Mouse (Mus musculus) MN1 (cell line): ENCODE data around the gene Hist1h3b.
"Not testable (repeated sequence)": the region's sequence is repeated elsewhere in the genome, so short reads cannot be mapped to it uniquely, and the experiment has no call there.

Experiments
- DNase-seq: peaks from one replicate; pipeline ENCODE4 v3.0.0-alpha.2; 2016; ENCODE audit warnings: low spot score

The Hist1h3b gene

DNA sequence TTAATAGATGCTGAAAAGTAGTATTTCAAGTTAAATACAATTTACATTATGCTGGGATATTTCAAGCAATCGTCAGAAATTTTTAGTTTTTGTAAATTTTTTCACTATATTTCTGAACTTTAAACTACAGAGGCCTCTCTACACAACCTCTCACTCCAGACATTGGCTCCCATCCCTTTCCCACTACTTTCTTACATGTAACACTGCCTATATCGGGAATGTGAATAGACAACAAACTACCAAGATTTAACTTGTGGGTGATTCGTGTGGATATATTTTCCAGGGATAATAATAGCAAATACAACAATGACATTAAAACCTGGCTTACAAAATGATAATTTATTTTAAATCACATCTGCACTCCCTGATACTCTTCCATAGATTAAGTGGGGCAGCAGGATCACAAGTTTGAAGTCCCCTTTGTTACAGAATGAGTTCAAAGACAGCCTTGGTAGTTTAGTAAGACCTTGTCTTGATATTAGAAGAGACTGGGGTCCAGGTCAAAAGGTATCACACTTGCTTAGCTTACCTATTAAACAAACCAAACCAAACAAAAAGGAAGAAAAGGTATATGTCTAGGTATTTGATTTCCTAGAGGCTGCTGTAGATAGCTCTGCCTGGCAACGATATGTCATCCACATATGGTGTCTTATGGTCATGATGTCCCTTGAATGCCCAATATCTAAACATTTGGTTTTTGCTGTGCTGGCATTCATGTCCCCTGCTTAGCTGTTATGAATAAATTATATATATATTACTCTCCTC is 1.4 kb downstream of the Hist1h3b start:
- no peak for DNase-seq

GRCm38 (mm10) chr13:23755000-23755399 is 2.9 kb downstream of the Hist1h3b start:
- no peak for DNase-seq

DNA sequence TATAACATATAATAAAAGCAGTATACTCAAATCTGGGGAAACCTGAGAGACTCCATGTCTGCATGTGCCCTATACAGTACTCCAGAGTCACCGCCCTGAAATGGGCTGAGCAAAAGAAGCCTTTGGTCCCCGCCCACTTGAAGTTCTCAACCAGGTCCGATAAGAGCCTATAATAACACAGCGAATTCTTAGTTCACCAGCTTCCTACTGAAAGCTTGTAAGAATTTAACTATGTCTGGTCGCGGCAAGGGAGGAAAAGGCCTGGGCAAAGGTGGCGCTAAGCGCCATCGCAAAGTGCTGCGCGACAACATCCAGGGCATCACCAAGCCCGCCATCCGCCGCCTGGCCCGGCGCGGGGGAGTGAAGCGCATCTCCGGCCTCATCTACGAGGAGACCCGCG is 4.7 kb downstream of the Hist1h3b start, which contains the start of gene Hist1h4b:
Hist1h4b (plus strand) TSS at position 224 of the 400 bp plus-strand sequence.
- DNase-seq = peak; percentile 90

DNA sequence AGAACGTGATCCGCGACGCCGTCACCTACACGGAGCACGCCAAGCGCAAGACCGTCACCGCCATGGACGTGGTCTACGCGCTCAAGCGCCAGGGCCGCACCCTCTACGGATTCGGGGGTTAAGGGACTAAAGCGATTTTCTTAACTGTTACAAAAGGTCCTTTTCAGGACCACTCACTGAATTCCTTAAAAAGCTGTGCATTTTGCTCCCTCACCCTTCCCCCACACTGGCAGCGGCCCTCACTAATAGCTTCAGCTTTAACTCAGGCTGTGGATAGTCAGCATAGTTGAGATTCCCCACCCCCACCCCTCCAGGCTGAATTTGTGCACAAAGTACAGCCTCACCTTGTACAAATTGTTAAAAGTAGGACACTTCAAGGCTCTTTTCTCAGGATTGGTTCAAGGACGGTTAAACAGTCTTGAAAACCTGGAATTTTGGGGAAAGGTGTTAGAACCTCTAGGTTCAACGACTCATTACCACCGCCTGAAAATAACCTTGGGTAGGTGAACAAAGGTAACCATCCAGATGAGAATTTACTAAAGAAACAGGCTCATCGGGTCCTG is 5.2 kb downstream of the Hist1h3b start:
- no peak for DNase-seq

- no peak for DNase-seq
Measured at GRCm38 (mm10) chr13:23757921-23758320, 5.9 kb downstream of the Hist1h3b start.

DNA sequence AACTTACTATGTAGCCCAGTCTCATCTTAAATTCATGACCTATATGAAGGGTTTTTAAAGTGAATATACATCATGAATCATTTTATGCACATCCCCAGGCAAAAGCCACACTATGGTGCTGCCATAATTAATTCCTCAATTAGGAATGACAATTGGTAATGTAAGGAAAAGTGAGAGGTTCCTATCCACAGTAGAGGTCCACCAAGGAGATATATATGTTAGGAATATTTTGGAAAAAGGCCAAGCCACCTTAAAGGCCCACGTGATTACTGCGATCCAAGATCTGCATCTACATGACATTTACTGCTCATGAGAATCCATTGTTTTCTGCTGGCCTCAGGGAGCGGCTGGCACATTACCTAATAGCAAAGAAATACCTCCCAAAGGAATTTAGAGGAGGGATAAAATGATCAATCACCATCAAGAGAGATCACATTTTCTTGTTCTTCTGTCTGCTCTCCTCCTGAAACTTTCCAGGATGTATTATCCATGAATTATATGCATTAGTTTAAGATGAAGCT is 7.2 kb downstream of the Hist1h3b start:
- DNase-seq = no peak

GRCm38 (mm10) chr13:23759916-23760239 is 7.8 kb downstream of the Hist1h3b start:
- DNase-seq = no peak

DNA sequence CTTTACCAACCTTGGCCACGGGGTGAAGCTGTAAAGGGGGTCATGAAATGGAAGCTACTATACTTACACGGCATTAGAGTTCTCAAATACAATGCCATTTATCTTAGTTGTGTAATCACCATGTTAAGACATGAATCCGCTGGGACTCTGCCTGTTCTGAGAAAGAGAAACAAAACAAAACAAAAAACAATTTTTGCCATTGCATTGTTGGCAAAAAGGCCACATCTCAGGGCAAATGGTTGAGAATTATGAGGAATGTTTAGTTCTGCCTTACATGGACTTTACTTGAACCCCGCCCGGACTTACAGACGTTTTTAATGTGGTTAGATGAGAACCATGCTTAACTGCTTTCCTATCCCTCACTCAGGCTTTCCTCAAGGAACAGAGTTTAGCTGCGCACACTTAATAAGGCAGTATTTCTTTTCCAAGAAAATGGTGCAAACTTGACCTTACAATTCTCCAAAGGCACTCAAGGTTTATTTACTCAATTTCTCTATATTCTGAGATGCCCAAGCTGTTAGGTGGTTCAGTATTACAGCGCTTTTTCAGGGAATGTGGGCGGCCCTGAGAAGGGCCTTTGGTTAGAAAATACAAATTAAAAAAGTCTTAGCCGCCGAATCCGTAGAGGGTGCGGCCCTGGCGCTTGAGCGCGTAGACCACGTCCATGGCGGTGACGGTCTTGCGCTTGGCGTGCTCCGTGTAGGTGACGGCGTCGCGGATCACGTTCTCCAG is 8.3 kb downstream of the Hist1h3b start:
- peak; percentile 59 for DNase-seq

DNA sequence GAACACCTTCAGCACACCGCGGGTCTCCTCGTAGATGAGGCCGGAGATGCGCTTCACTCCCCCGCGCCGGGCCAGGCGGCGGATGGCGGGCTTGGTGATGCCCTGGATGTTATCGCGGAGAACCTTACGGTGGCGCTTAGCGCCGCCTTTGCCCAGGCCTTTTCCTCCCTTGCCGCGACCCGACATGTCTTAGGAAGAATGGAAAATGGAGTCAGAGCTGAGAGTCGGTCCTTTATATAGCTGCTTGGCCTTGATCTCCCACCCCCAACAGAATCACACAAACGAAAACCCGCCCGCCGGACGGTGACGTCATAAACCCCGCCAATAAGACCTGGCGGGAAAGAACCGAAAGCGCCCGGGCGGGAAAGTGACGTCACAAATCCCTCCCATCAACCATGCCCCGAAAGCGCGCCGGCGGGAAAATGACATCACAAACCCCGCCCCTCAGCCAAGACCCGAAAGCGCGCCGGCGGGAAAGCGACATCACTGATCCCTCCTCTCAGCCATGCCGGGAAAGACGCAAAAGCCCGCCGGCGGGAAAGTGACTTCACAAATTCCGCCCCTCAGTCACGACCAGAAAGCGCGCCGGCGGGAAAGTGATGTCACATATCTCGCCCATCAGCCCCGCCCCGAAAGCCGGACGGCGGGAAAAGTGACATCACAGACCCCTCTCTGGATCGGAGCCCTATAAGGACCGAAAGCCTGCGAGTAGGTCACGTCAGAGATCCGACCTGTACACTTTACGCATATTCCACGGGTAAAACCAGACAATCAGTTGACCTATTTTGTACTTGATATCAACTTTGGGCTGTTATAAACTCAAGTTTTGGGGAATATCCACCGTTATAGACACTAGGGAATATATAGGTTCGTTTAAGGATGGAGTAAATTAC is 9.2 kb downstream of the Hist1h3b start, which contains the start of gene Hist1h4a:
Hist1h4a (minus strand) TSS at position 259 of the 893 bp plus-strand sequence.
- DNase-seq = peak; percentile 96

- DNase-seq = peak; percentile 89
Measured at GRCm38 (mm10) chr13:23761871-23762821, 10.1 kb downstream of the Hist1h3b start, which contains the start of gene Hist1h3a. Gene Hist1h3a, minus strand, starts transcription at chr13:23762386.

- no peak for DNase-seq
Measured at GRCm38 (mm10) chr13:23763242-23763585, 11.1 kb downstream of the Hist1h3b start.

DNA sequence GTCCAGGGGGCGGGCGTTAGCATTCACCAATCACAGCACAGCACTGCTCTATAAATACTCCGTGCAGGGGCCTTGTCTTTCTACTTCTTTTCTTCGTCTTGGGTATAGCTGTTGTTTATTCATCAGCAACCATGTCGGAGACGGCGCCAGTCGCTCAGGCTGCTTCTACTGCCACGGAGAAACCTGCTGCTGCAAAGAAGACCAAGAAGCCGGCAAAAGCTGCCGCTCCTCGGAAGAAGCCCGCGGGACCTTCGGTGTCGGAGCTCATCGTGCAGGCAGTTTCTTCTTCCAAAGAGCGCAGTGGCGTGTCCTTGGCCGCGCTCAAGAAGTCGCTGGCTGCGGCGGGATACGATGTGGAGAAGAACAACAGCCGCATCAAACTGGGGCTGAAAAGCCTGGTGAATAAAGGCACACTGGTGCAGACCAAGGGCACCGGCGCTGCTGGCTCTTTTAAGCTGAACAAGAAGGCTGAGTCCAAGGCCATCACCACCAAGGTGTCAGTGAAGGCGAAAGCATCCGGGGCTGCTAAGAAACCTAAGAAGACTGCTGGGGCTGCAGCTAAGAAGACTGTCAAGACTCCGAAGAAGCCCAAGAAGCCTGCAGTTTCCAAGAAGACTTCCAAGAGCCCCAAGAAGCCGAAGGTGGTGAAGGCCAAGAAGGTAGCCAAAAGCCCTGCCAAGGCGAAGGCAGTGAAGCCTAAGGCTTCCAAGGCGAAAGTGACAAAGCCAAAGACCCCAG is 11.7 kb downstream of the Hist1h3b start, which contains the start of gene Hist1h1a:
Hist1h1a (plus strand) TSS at position 81 of the 738 bp plus-strand sequence.
- peak; percentile 85 for DNase-seq

DNA sequence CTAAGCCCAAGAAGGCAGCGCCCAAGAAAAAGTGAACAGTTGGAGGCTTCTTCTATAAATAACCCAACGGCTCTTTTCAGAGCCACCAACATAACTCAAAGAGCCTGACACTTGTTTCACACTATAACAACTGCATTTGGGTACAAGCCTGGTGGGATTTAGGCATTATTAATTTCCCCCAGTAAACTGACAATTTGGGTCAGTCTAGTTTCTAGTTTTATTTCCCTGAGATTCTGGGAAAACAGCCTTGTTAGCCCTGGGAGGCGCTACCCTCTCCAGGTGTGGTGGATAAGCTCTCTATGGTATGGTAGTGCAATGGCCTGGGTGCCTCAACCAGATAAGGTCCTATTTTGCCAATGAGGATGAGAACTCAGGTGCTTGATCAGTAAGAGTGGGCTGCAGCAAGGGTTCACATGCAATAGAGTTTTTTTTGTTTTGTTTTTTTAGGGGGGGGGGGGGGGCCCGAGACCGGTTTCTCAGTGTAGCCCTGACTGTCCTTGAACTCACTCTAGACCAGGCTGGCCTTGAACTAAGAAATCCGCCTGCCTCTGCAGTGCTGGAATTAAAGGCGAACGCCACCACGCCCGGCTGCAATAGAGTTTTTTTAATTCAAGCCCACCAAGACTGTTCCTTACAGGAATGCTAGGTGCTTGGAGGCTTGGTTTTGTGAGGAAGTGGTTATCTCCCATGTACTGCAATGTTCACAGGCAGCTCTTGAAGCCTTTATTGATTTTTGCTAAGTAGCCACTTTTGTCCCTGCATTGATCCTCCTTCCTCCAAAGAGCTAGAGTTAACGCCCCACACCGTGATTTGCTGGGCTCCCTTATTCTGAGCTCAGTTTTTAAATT is 12.5 kb downstream of the Hist1h3b start:
- no peak for DNase-seq

DNA sequence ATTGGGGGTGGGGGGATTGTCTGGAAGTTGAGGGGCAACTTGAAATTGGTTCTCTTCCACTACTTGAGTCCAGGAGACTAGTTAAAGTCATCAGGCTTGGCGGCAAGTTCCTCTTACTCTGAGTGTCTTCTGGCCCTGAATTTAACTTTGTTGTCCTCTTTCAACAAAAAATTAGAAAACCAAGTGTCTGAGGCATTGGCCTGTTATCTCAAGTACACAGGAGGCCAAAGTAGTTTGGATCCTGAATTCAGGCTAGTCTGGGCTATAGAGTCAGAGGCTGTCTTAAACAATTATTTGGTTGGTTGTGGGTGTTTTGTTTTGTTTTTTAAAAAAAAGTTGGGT is 13.1 kb downstream of the Hist1h3b start:
- DNase-seq = no peak

DNA sequence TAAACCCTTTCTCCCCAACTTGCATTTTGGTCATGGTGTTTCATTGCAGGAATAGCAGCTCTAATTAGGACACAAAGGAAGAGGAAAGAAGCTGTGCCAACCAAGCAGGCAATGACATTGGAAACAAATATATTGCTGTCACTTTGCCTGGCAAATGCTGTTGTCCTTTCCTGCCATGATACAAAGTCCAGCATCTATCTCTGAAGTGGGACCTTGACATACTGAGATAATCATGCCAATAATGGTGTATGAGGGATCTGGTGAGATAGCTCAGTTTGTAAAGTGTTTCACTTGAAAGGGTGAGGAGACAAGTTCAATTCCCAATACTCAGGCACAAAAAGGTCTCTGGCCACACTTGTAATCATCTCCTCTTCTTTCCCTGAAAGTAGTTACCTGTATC is 14.7 kb downstream of the Hist1h3b start:
- DNase-seq = no peak

GRCm38 (mm10) chr13:23768834-23769397 is 16.8 kb downstream of the Hist1h3b start:
- no peak for DNase-seq

DNA sequence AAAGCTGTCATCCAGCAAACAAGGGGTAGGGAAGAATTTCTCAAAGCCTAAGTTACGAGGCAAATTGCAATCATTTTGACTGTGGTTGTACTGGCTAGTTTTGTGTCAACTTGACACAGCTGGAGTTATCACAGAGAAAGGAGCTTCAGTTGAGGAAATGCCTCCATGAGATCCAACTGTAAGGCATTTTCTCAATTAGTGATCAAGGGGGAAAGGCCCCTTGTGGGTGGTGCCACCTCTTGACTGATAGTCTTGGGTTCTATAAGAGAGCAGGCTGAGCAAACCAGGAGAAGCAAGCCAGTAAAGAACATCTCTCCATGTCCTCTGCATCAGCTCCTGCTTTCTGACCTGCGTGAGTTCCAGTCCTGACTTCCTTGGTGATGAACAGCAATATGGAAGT is 17.5 kb downstream of the Hist1h3b start, which contains the start of gene Trim38:
Trim38 (plus strand) TSS at position 301 of the 400 bp plus-strand sequence.
- DNase-seq = not testable (repeated sequence)

DNA sequence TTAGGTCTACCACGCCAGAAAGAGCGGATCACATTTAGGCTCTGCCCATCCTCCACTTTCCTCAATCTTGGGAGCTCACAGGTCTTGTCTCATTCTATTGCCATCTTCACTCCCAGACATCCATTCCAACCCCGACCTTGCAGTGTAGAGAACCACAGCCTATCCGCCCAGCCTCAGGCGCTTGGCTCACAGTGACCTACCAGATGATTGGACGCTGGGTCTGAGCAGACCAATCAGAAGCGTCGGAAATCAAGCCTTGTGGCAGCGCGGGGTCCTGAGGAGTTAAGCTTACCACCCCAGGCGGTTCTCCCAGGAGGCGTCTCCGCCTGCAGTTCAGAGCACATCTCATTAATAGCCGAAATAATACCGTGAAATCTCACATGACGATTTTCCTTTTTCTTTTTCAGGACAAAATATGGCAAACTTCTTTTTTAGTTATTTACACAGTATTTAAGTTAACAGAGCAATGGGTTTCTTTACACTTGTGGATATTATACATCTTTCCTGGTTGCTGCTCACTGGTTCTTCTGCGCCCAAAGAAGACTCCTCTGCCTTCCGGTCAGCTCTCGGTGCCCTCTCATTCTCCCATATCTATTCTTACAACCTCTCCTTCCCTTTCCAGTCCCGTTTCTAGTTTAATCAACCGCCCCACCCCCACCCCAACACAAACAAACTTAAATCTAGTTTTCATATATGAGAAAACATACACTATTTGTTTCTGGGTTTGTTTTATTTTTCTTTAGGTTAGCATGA is 20.7 kb downstream of the Hist1h3b start:
- DNase-seq = peak; percentile 69
